Mouse (Mus musculus): Measurements from ENCODE around the gene March4. TPM values are rescaled to one million over a fixed set of nuclear protein-coding genes. Genes with fewer than 3 reads are reported as not detected.

The March4 gene
- polyA plus RNA-seq (2015; fragmentation: Nextera tagmentation; extraction: Ambion mirVana), result not detected in 2 replicates

DNA sequence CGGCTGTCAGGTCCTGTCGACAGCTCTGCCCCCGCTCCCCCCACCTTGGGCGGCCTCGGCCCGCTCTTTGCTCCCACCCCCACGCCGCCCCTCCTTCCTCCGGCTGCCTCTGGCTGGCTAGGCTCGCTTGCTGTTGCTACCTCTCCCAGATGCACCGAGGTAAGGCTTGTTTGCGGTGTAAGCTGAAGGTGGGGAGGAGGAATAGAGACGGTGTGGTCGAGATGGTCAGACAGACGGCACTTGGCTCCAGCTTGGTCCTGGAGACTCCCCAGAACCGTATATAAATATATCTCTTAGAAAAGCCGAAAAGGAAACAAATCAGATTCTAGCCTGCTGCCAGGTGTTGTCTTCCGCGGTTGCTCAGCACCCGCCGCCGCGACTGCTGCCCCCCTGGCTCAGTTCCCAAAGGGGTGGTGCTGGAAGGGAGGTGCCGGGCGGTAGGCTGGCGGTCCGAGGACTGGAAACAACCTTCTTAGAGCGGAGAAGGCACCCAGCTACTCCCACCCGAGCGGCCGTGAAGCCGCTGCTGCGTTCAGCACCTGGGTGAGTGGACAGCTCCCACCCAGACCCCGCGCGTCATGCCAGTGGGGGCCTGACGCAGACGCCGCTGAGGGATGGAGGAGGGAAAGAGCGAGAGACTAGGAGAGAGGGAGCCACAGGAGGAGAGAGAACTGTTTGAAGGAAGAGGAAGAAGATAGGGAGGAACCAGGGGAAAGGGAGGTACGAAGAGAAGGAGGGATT, at the start of gene March4:
Gene March4, minus strand, starts transcription at position 320 of the 741 bp plus-strand sequence.
- Histone ChIP-seq H3K9ac (no peak within 1 kb of the TSS), H3K27ac (no peak within 1 kb of the TSS), H3K36me3 (no peaks in the 10 kb centered on the region), H3K9me3 (replicated peaks) (no peaks in the 10 kb centered on the region), H3K4me1 (replicated peaks) (0 out of 2 replicates have a peak, but pooled peaks cover 2% of the 10 kb centered on the region), H3K27me3 (peaks cover 36% of the 10 kb centered on the region), H3K4me2 (peak within 1 kb of the TSS; percentile 43), H3K4me3 (replicated peaks) (peak within 1 kb of the TSS; percentile 4; the same call in 1 of the 2 replicates)
- ATAC-seq (ENCODE audit: low read depth), result no peak
- peak; percentile 20 for DNase-seq
- WGBS (ENCODE audit: insufficient replicate concordance), result 1% methylated on average over 41 of the region's 41 CpGs

DNA sequence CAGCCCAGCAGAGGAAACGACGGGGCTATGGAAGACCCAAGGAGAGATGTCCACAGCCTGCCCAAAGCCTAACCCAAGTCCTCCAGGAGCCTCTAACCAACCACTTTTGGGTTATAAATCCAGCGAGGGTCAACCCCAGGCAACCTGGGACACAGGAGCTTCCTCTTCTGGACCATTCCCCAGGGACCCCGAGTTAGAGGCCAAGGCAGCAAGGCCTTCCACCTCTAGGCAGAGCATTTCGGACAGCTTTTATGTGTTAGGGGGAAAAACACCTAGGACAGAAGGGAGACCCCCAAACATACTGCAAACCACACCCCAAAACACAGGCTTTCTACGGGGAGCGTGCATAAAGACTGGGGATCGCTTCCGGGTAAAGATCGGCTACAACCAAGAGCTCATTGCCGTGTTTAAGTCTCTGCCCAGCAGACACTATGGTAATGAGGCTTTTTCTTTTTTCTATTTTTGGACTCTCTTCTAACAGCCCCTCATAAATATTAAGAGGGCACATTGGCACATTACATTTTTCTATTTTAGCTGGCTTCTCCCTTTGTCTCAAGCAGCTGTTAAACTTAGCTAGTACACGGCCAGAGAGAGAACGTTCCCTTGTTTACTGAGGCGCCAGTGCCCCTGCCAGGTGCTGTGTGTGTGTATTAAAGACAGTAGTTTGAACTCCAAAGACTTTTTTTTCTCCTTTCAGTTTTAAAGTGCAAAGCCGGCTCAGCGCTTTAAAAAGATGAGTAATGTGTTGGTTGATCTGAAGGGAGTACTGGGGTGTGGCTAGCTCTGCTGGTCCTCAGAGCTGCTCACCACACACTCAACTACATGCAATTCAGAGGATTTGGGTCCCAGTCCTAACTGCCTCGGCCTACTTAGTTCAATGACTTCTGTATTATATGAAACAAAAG, 49.5 kb upstream of the March4 start:
- Histone ChIP-seq H3K4me3 (replicated peaks) (no peak overlapping the region), H3K36me3 (peaks cover 34% of the 10 kb centered on the region), H3K4me1 (replicated peaks) (peaks cover 23% of the 10 kb centered on the region), H3K4me2 (no peak overlapping the region), H3K27ac (no peak overlapping the region), H3K27me3 (no peaks in the 10 kb centered on the region), H3K9ac (no peak overlapping the region), H3K9me3 (replicated peaks) (no peaks in the 10 kb centered on the region)
- 87% methylated on average over 17 of the region's 17 CpGs for WGBS (ENCODE audit: insufficient replicate concordance)
- no peak for ATAC-seq (ENCODE audit: low read depth)
- no peak for DNase-seq

DNA sequence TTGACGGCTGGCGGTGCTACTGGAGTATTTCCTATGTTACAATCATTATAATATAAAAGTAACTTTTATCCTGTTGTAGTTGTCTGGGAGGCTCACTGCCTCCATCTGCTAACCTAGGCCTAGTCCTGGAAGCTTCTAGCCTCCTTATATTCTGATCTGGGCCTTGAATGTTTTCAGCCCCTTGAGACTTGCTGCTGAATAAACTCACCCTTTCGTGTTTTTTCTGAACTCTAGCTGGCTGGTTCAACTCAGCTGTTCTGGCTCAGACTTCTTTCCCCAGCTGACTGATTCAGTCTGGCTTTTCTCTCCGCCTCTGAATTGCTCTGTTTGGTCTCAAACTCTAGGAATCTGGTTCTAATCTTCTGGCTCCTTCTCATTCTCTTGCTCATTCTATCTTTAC, 47.2 kb upstream of the March4 start:
- H3K9me3 ChIP-seq (replicated peaks), result no peaks in the 10 kb centered on the region
- peaks cover 24% of the 10 kb centered on the region for H3K36me3 ChIP-seq
- H3K27ac ChIP-seq, result peak overlapping the region; percentile 25; the same call in 1 of the 2 replicates
- 77% methylated on average over 4 of the region's 4 CpGs for WGBS (ENCODE audit: insufficient replicate concordance)
- peak overlapping the region; percentile 75 for H3K4me2 ChIP-seq
- DNase-seq (no peak), ATAC-seq (ENCODE audit: low read depth) (no peak)
- peak overlapping the region; percentile 71 for H3K4me3 ChIP-seq (replicated peaks)
- peak overlapping the region; percentile 73 for H3K9ac ChIP-seq
- H3K27me3 ChIP-seq, result no peaks in the 10 kb centered on the region
- peaks cover 23% of the 10 kb centered on the region for H3K4me1 ChIP-seq (replicated peaks)

DNA sequence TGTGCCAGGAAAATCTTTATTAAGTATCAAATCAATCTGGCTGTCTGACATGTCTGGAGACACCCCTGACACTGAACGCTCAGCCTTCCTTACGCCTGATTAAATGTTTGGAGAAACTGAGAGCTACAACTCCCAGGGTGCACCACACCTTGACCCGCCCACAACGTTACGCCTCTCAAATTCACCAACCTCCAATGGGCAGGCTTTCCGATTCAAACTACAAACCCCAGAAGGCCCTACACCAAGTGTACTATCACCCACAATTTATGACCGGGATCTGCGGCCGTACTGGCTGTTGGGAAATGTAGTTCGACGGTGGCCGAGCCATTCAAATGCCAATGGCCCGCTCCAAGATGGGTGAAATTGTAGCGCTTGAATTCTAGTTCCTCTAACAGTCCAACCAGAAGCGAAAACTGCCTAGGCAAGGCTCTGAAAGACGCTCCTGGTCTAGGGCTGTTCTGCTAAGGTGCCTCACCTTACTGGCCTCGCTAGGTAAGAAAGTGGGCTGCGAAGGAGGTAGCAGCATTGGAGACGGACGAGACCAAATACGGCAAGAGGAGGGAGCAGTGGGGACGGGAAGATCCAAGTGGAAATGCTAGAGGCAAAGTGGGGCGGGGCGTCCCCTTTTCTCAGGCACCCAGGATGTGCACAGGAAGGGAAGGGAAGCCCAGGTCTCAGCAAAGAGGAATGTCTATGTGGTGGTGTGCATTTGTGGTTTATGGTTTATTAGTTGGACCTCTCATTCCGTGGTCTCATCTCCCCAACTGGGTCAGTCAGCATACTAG, 46.4 kb upstream of the March4 start, which contains the start of gene Smarcal1:
Gene Smarcal1, plus strand, starts transcription at position 305 of the 785 bp plus-strand sequence.
- H3K27ac ChIP-seq, result peak within 1 kb of the TSS; percentile 25; the same call in 1 of the 2 replicates
- H3K4me1 ChIP-seq (replicated peaks), result peaks cover 23% of the 10 kb centered on the region
- H3K9ac ChIP-seq, result peak within 1 kb of the TSS; percentile 73
- peak within 1 kb of the TSS; percentile 71 for H3K4me3 ChIP-seq (replicated peaks)
- ATAC-seq (ENCODE audit: low read depth), result peak; percentile 100
- H3K4me2 ChIP-seq, result peak within 1 kb of the TSS; percentile 75
- DNase-seq, result peak; percentile 91
- H3K36me3 ChIP-seq, result peaks cover 24% of the 10 kb centered on the region
- no peaks in the 10 kb centered on the region for H3K9me3 ChIP-seq (replicated peaks)
- peaks cover 6% of the 10 kb centered on the region for H3K27me3 ChIP-seq
- under 1% methylated on average over 25 of the region's 25 CpGs for WGBS (ENCODE audit: insufficient replicate concordance)

DNA sequence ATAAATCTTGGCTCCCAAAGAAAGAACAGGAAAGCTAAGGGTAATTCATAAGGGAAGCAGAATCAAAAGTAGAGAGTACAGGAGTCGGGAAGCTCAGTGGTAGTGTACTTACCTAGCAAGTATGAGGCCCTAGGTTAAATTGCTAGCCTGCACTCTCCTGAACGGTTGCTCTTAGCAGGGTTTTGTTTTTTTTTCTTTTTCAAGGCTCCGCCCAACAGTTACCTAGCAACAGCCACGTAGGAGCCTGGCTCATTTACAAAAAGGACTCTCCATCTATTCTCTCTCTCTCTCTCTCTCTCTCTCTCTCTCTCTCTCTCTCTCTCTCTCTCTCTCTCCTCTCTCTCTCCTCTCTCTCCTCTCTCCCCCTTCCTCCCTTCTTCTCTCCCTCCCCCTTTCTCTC, 42.1 kb upstream of the March4 start:
- no peak overlapping the region for H3K27ac ChIP-seq
- ATAC-seq (ENCODE audit: low read depth), result no peak

DNA sequence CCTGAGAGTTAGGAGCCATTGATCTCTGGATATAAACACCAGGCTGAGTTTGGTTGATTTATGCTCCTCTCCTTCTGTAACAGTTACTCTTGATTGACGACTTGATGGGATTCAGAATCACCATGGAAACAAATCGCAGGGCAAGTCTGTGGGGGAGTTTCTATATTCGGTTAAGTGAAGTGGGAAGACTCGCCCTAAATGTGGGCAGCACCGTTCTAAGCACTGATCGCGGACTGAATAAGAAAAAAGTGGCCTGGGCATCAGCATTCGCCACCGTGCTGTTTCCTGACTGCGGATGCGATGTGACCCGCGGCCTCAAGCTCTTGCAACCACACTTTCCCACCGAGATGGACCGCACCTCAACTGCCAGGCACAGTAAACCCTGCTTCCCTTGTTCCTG, 41.6 kb upstream of the March4 start:
- Histone ChIP-seq H3K27ac (no peak overlapping the region), H3K27me3 (peaks cover 30% of the 10 kb centered on the region), H3K4me1 (replicated peaks) (0 out of 2 replicates have a peak, but pooled peaks cover 5% of the 10 kb centered on the region), H3K36me3 (no peaks in the 10 kb centered on the region), H3K4me2 (no peak overlapping the region), H3K9me3 (replicated peaks) (no peaks in the 10 kb centered on the region), H3K4me3 (replicated peaks) (no peak overlapping the region), H3K9ac (no peak overlapping the region)
- ATAC-seq (ENCODE audit: low read depth) (no peak), DNase-seq (no peak)
- WGBS (ENCODE audit: insufficient replicate concordance), result 31% methylated on average over 15 of the region's 15 CpGs

More for the DNA sequence above, 42.1 kb upstream of the March4 start:
- Histone ChIP-seq H3K27me3 (peaks cover 30% of the 10 kb centered on the region), H3K4me2 (no peak overlapping the region), H3K4me3 (replicated peaks) (no peak overlapping the region), H3K9me3 (replicated peaks) (no peaks in the 10 kb centered on the region), H3K9ac (no peak overlapping the region), H3K36me3 (no peaks in the 10 kb centered on the region), H3K4me1 (replicated peaks) (peaks cover 9% of the 10 kb centered on the region)
- no peak for DNase-seq
- 31% methylated on average over 4 of the region's 4 CpGs for WGBS (ENCODE audit: insufficient replicate concordance)

DNA sequence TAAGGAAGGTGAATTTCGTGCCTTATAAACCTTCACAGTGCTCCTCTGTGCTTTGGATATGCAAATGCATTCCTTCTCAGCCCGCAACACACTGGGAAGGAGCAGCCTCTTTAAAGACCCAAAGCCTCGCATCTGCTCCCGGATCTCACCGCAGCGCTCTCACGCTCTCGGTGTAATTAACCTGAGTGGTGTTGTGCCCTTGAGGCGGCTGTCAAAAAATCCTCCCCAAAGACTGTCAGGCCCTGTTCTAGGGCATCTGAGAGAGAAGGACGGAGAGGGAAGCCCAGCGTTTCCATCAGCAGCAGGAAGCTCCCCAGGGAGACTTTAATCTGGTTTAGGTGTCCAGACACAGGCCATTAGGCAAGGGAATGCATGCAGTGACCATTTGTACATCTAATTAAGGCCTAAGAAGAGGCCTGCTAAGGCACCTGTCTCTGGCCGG, 40.8 kb upstream of the March4 start:
- WGBS (ENCODE audit: insufficient replicate concordance), result 32% methylated on average over 12 of the region's 12 CpGs
- H3K4me2 ChIP-seq, result no peak overlapping the region
- no peaks in the 10 kb centered on the region for H3K36me3 ChIP-seq
- peaks cover 30% of the 10 kb centered on the region for H3K27me3 ChIP-seq
- ATAC-seq (ENCODE audit: low read depth) (no peak), DNase-seq (no peak)
- H3K9me3 ChIP-seq (replicated peaks), result no peaks in the 10 kb centered on the region
- H3K9ac ChIP-seq, result no peak overlapping the region
- no peak overlapping the region for H3K4me3 ChIP-seq (replicated peaks)
- 0 out of 2 replicates have a peak, but pooled peaks cover 4% of the 10 kb centered on the region for H3K4me1 ChIP-seq (replicated peaks)
- no peak overlapping the region for H3K27ac ChIP-seq

DNA sequence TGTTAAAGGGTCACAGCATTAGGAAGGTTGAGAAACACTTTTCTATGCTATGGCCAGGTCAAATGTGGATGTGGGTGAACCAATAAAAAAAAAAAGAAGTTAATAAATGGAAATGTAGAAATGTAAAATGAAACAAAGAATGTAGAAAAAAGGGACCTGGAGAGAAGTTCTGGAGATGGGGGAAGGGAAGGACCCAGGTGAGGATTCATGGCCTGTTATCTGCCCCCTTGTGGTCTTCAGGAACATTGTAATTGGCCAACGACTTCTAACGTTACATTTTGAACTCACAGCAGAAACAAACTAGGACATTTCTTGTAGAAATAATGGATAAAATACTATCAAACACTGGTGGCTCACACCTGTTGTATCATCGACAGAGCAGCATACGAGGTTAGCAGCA, 38.4 kb upstream of the March4 start:
- H3K9ac ChIP-seq, result no peak overlapping the region
- WGBS (ENCODE audit: insufficient replicate concordance), result 25% methylated on average over 4 of the region's 4 CpGs
- H3K4me2 ChIP-seq, result no peak overlapping the region
- no peak overlapping the region for H3K27ac ChIP-seq
- DNase-seq (no peak), ATAC-seq (ENCODE audit: low read depth) (no peak)
- H3K4me1 ChIP-seq (replicated peaks), result no peaks in the 10 kb centered on the region
- H3K9me3 ChIP-seq (replicated peaks), result no peaks in the 10 kb centered on the region
- no peaks in the 10 kb centered on the region for H3K36me3 ChIP-seq
- peaks cover 30% of the 10 kb centered on the region for H3K27me3 ChIP-seq
- H3K4me3 ChIP-seq (replicated peaks), result no peak overlapping the region

DNA sequence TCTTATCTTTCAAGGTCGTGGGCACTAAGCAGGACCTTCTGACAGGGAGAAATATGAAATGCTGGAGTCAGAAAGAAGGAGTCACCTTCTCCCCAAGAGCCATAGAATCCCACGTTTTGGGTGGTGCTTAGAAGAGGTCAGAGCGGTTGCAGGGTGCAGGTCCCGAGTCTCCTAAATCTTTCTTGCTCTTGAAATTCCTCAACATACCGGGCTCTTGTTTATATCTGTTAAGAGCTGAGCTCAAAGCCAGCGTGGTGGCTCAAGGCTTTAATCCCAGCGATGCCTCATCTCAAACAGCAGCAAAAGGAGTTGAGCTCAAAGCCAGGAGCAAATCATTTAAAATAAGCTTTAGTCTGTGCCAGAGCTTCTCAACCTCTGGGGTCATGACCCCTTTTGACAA, 37.9 kb upstream of the March4 start:
- H3K9me3 ChIP-seq (replicated peaks), result no peaks in the 10 kb centered on the region
- 41% methylated on average over 7 of the region's 7 CpGs for WGBS (ENCODE audit: insufficient replicate concordance)

DNA sequence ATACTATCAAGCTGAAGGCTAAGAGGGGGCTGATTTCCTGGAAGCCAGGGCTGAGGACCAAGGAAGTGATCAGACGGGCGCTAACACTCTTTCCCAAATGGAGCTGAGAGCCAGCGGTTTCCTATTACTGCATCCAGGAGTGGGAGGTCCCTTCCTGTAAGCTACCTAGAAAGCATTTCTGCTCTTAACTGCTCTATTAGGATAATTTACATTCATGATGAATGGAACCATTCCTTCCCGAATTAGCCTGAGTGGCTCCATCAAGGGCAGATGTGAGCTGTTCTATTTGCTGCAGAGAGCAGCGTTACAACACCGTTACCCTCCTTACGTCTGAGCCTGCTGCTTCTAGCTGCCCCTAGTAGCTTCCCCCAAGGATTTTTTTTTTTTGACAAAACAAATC, 37.3 kb upstream of the March4 start:
- Histone ChIP-seq H3K4me3 (replicated peaks) (no peak overlapping the region), H3K4me2 (no peak overlapping the region), H3K27ac (no peak overlapping the region), H3K4me1 (replicated peaks) (no peaks in the 10 kb centered on the region), H3K9ac (no peak overlapping the region), H3K36me3 (no peaks in the 10 kb centered on the region), H3K27me3 (peaks cover 30% of the 10 kb centered on the region), H3K9me3 (replicated peaks) (no peaks in the 10 kb centered on the region)
- no peak for DNase-seq
- 55% methylated on average over 7 of the region's 7 CpGs for WGBS (ENCODE audit: insufficient replicate concordance)
- ATAC-seq (ENCODE audit: low read depth), result no peak

More for the DNA sequence above, 37.9 kb upstream of the March4 start:
- no peak for DNase-seq
- ATAC-seq (ENCODE audit: low read depth), result no peak
- H3K36me3 ChIP-seq, result no peaks in the 10 kb centered on the region
- H3K4me1 ChIP-seq (replicated peaks), result no peaks in the 10 kb centered on the region
- no peak overlapping the region for H3K4me2 ChIP-seq
- no peak overlapping the region for H3K27ac ChIP-seq
- H3K9ac ChIP-seq, result no peak overlapping the region
- peaks cover 30% of the 10 kb centered on the region for H3K27me3 ChIP-seq
- H3K4me3 ChIP-seq (replicated peaks), result no peak overlapping the region

Measured in liver, embryonic 13.5 days (tissue).